Mouse (Mus musculus): ENCODE data around the gene Ddc. TPM values are rescaled to one million over a fixed set of nuclear protein-coding genes. Genes with fewer than 3 reads are reported as not detected.

Gene Ddc
- polyA plus RNA-seq, 1 experiment from 2014 or later = 19.2 TPM

GRCm38 (mm10) chr11:11923900-11924299 lies 26.0 kb upstream of the Ddc start:
- Histone ChIP-seq H3K27me3 (replicated peaks; ENCODE audit: control insufficient read depth, insufficient read depth, low read length) (no peaks in the 10 kb centered on the region), H3K4me1 (replicated peaks; ENCODE audit: control insufficient read depth, insufficient read depth, low read length) (no peaks in the 10 kb centered on the region), H3K9ac (ENCODE audit: low read depth, low read length) (no peak overlapping the region), H3K27ac (ENCODE audit: low read depth, low read length) (no peak overlapping the region), H3K4me2 (replicated peaks; ENCODE audit: low read depth) (no peak overlapping the region), H3K4me3 (ENCODE audit: low read depth, low read length) (no peak overlapping the region), H3K36me3 (ENCODE audit: control insufficient read depth, insufficient read depth) (no peaks in the 10 kb centered on the region), H3K9me3 (ENCODE audit: control insufficient read depth) (no peaks in the 10 kb centered on the region)
- TF ChIP-seq CTCF (IDR thresholded peaks at IDR 0.05; ENCODE audit: low read depth) = no peak
- 66% methylated on average over 3 of the region's 3 CpGs for WGBS
- no peak for ATAC-seq

GRCm38 (mm10) chr11:11923345-11923744 lies 25.4 kb upstream of the Ddc start:
- Histone ChIP-seq H3K36me3 (ENCODE audit: control insufficient read depth, insufficient read depth) (no peaks in the 10 kb centered on the region), H3K9ac (ENCODE audit: low read depth, low read length) (no peak overlapping the region), H3K27ac (ENCODE audit: low read depth, low read length) (no peak overlapping the region), H3K4me1 (replicated peaks; ENCODE audit: control insufficient read depth, insufficient read depth, low read length) (no peaks in the 10 kb centered on the region), H3K4me2 (replicated peaks; ENCODE audit: low read depth) (no peak overlapping the region), H3K27me3 (replicated peaks; ENCODE audit: control insufficient read depth, insufficient read depth, low read length) (no peaks in the 10 kb centered on the region), H3K9me3 (ENCODE audit: control insufficient read depth) (no peaks in the 10 kb centered on the region), H3K4me3 (ENCODE audit: low read depth, low read length) (no peak overlapping the region)
- ATAC-seq = peak; percentile 62; the same call in 1 of the 2 replicates
- 76% methylated on average over 3 of the region's 3 CpGs for WGBS
- no peak for TF ChIP-seq CTCF (IDR thresholded peaks at IDR 0.05; ENCODE audit: low read depth)

- no peak overlapping the region for H3K27ac ChIP-seq (ENCODE audit: low read depth, low read length)
- no peaks in the 10 kb centered on the region for H3K4me1 ChIP-seq (replicated peaks; ENCODE audit: control insufficient read depth, insufficient read depth, low read length)
- TF ChIP-seq CTCF (IDR thresholded peaks at IDR 0.05; ENCODE audit: low read depth) = no peak
- no peak overlapping the region for H3K4me2 ChIP-seq (replicated peaks; ENCODE audit: low read depth)
- ATAC-seq = no peak
- H3K9me3 ChIP-seq (ENCODE audit: control insufficient read depth) = no peaks in the 10 kb centered on the region
- H3K27me3 ChIP-seq (replicated peaks; ENCODE audit: control insufficient read depth, insufficient read depth, low read length) = no peaks in the 10 kb centered on the region
- no peaks in the 10 kb centered on the region for H3K36me3 ChIP-seq (ENCODE audit: control insufficient read depth, insufficient read depth)
- WGBS = 81% methylated on average over 2 of the region's 2 CpGs
- H3K9ac ChIP-seq (ENCODE audit: low read depth, low read length) = no peak overlapping the region
- no peak overlapping the region for H3K4me3 ChIP-seq (ENCODE audit: low read depth, low read length)
Observed at GRCm38 (mm10) chr11:11922106-11922505, 24.2 kb upstream of the Ddc start.

GRCm38 (mm10) chr11:11907703-11908413 lies 9.9 kb upstream of the Ddc start:
- Histone ChIP-seq H3K4me3 (ENCODE audit: low read depth, low read length) (no peak overlapping the region), H3K36me3 (ENCODE audit: control insufficient read depth, insufficient read depth) (no peaks in the 10 kb centered on the region), H3K27ac (ENCODE audit: low read depth, low read length) (no peak overlapping the region), H3K27me3 (replicated peaks; ENCODE audit: control insufficient read depth, insufficient read depth, low read length) (no peaks in the 10 kb centered on the region), H3K9me3 (ENCODE audit: control insufficient read depth) (no peaks in the 10 kb centered on the region), H3K4me1 (replicated peaks; ENCODE audit: control insufficient read depth, insufficient read depth, low read length) (no peaks in the 10 kb centered on the region), H3K4me2 (replicated peaks; ENCODE audit: low read depth) (no peak overlapping the region), H3K9ac (ENCODE audit: low read depth, low read length) (no peak overlapping the region)
- no peak for ATAC-seq
- TF ChIP-seq CTCF (IDR thresholded peaks at IDR 0.05; ENCODE audit: low read depth) = no peak
- 53% methylated on average over 7 of the region's 7 CpGs for WGBS

- ATAC-seq = no peak
- TF ChIP-seq CTCF (IDR thresholded peaks at IDR 0.05; ENCODE audit: low read depth) = no peak
- Histone ChIP-seq H3K4me3 (ENCODE audit: low read depth, low read length) (no peak overlapping the region), H3K27me3 (replicated peaks; ENCODE audit: control insufficient read depth, insufficient read depth, low read length) (no peaks in the 10 kb centered on the region), H3K4me2 (replicated peaks; ENCODE audit: low read depth) (no peak overlapping the region), H3K9ac (ENCODE audit: low read depth, low read length) (no peak overlapping the region), H3K4me1 (replicated peaks; ENCODE audit: control insufficient read depth, insufficient read depth, low read length) (no peaks in the 10 kb centered on the region), H3K27ac (ENCODE audit: low read depth, low read length) (no peak overlapping the region), H3K9me3 (ENCODE audit: control insufficient read depth) (no peaks in the 10 kb centered on the region), H3K36me3 (ENCODE audit: control insufficient read depth, insufficient read depth) (no peaks in the 10 kb centered on the region)
Observed at GRCm38 (mm10) chr11:11905518-11905917, 7.6 kb upstream of the Ddc start.

- no peak for TF ChIP-seq CTCF (IDR thresholded peaks at IDR 0.05; ENCODE audit: low read depth)
- H3K27me3 ChIP-seq (replicated peaks; ENCODE audit: control insufficient read depth, insufficient read depth, low read length) = no peaks in the 10 kb centered on the region
- no peak overlapping the region for H3K4me2 ChIP-seq (replicated peaks; ENCODE audit: low read depth)
- no peak for ATAC-seq
- H3K27ac ChIP-seq (ENCODE audit: low read depth, low read length) = no peak overlapping the region
- no peaks in the 10 kb centered on the region for H3K9me3 ChIP-seq (ENCODE audit: control insufficient read depth)
- H3K4me1 ChIP-seq (replicated peaks; ENCODE audit: control insufficient read depth, insufficient read depth, low read length) = no peaks in the 10 kb centered on the region
- WGBS = 66% methylated on average over 5 of the region's 5 CpGs
- H3K4me3 ChIP-seq (ENCODE audit: low read depth, low read length) = no peak overlapping the region
- no peak overlapping the region for H3K9ac ChIP-seq (ENCODE audit: low read depth, low read length)
- H3K36me3 ChIP-seq (ENCODE audit: control insufficient read depth, insufficient read depth) = no peaks in the 10 kb centered on the region
Observed at GRCm38 (mm10) chr11:11904995-11905394, 7.1 kb upstream of the Ddc start.
